Mouse (Mus musculus) bone marrow, adult 2 months (tissue): ENCODE measurements at regions not wholly inside any gene's neighbourhood (a gene's known extent, or its start where the extent isn't known, plus 50 kb on each side); places are given as distances from the start of the nearest gene placed in this dataset.

Experiments used
- CTCF ChIP-seq: fragments of 200-500 bp; IDR thresholded peaks from 2 replicates; pipeline ENCODE4 v1.5.1; 2011; ENCODE audit warnings: low read length, control low read depth; ENCODE audit not compliant: control insufficient read depth, insufficient read depth
- POLR2A ChIP-seq: fragments of 200-500 bp; IDR thresholded peaks from 2 replicates; pipeline ENCODE4 v1.6.1; 2011; ENCODE audit warnings: low read depth, mild to moderate bottlenecking, control low read depth, low read length, borderline replicate concordance; ENCODE audit not compliant: control insufficient read depth

DNA sequence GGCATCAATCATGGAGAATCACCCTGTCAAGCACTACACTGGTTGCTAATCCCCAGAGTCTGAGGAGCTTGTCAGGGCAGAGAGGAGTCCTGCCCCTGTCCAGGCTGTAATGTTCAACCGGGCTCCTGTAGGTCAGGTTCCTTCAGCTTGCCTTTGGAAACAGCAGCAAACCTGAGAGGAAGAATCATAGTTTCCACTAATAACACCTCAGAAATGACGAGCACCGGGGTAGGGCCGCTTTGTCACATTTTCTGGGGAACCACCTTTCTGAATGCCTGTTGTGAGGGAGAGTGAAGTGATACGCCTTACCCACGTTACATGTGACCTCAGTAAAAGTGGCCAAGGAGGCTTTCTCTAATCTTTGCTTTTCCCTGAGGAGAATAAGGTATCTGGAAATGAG lies 263.8 kb upstream of the N4bp1 start:
- TF ChIP-seq POLR2A (no peak), CTCF (no peak)
